Mouse (Mus musculus) embryonic fibroblast, embryonic 13.5 days (primary cell): ENCODE measurements at regions not wholly inside any gene's neighbourhood (a gene's known extent, or its start where the extent isn't known, plus 50 kb on each side); places are given as distances from the start of the nearest gene placed in this dataset.

Source experiments
- CTCF ChIP-seq: IDR thresholded peaks from 2 replicates; pipeline ENCODE4 v1.5.1; 2011; ENCODE audit warnings: mild to moderate bottlenecking, control low read depth, low read length, moderate library complexity, borderline replicate concordance; ENCODE audit not compliant: insufficient read depth
- POLR2A ChIP-seq: IDR thresholded peaks from 2 replicates; pipeline ENCODE4 v1.6.1; 2011; ENCODE audit warnings: low read depth, mild to moderate bottlenecking, control low read depth, low read length, moderate library complexity

DNA sequence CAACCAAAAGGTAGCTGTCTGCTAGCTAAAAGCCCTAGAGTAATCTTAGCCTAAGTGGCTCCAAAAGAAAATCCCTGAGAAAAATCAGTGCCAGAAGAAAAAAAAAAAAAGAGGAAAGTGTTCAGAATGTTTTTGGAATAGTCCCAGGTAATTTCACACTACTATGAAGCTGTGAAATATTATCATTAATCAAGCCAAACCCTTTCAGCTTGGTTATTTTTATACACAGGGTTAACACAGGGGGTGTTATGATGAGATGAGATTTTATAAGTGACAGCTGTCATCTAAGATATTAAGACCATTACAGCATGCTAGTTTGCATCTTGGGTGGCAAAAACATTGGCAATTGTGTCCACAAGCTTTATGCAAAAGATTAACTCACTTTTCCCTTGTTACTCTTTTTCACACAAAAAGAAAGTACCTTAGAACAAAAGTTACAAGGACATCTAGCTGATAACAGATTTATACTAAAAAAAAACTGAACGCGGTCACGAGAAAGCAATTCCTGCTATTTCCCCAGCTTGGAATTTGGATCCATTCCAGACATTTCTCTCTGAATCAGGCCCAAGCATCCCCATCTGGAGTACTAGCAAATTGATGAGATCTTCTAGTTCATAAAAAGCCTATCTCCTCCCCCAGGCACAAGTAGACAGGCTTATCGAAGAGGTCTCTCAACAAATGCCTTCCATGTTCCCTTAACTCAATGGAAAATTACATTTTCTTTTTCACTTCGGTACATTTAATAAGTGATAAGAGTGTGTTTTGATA is 97.0 kb downstream of the Tbx18 start:
- TF ChIP-seq CTCF (no peak), POLR2A (no peak)
